Mouse (Mus musculus): ENCODE measurements around the gene Epha3.

Gene Epha3

DNA sequence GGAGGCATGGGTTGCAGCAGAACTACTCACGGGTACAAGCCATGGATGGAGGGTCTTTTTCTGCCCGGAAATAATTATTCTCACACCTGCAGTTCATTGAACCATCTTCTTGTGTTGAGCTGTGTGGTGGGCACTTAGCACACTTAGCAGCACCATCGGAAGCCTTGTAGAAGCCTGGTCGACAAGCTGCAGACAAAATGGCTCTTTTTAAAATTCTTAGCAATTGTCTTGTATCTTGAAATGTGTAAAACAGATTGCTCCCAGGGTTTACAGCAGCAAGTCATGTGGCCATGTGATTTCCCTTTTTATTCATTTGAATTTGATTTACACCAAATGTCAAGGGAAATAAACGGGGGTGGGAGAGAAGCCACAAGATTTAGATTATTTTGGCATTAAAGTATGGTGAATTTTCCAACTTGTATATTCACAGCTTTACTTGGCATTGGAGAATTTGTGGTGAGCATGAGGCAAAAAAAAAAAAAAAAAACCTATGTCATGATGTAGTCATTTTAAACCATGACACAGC, 210.5 kb downstream of the Epha3 start:
- DNase-seq (ENCODE audit: low read depth) = no peak

DNA sequence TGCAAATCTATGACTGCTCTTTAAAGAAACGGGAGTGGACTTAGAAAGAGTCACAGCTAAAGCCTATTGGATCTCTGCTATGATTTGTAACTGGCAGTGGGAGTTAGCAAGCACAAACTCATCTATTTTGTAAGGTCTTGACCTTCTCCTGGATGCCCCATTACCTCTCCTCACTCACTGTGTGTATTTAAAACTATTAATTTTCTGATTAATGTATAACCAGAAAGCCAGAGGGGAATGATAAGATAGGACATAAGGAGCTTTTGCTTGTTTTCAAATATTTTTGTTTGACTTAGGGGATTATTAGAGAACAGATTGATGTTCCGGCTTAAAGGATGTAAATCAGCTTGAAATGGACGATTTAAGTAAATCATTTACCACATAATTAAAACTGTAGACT, 213.2 kb downstream of the Epha3 start:
- DNase-seq (ENCODE audit: low read depth) = no peak

DNA sequence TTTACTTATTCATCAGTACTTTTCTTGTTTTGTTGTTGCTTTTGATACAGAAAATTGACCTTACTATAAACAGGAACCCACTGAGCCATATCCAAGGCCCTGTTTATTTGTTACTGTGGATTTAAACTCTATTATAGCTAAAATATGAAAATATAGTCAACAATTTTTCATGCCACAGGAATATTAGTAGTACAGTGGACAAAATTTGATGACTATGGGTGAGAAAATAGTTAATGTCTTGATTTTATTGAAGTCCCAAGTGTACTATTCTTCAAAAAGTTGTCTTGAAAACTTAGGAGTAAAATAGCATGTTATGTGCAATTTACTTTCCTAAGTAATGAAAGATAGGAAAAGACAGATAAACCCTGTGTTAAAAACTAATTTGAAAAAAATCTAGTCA, 217.4 kb downstream of the Epha3 start:
- DNase-seq (ENCODE audit: low read depth) = no peak

DNA sequence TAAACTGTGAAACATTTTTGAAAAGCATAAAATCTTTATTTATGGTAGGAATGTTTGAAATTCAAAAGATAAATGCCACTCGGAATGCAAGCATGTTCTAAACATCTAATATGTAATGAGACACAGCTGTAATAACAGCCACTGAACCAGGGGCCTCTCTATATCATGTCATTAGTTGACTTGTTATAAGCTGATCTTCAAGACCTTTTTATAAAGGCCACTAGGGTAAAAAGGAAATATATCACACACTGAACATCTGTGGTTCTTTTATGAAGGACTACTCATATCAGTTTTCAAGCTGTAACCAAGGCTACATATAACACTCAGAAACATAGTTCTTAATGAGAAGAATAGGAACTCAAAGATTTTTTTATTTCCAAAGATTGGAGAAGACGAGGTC, 221.3 kb downstream of the Epha3 start:
- no peak for DNase-seq (ENCODE audit: low read depth)

DNA sequence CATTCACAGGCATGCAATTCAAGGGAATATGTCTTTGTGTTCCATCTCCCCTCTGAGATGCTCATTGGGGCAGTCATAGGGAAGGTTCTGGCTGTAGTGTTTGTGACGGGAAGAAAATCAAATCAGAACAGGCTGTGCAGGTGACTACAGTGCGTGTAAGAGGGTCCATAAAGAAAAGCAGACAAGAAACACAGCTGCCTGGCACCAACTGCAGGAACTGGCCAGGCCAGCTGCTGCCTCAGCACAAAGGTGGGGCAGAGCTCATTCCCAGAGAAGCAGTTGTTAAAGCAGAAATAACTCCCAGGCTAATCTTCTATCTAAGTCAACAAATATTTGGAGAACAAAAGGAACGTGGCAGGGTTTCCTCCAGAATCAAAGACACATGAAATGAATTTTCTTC, 222.4 kb downstream of the Epha3 start:
- no peak for DNase-seq (ENCODE audit: low read depth)

DNA sequence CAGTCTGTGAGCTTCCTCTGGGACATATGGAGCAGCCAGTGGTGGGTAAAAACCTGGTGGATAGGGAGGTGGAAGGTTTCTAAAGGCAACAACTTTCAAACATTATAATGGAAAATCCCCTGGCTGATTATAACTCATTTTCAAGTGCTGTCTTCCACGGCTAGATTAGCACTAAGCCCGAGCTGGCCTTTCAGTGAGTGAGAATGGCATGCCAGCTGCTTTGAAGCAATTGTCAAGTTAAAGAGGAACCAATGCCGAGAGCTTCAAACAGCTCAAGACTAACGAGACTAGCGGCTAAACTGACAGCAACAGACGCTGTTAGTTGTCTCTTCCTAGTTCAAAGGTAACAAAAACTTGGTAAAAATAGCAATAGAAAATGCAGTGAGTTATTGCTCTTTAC, 225.3 kb downstream of the Epha3 start:
- DNase-seq (ENCODE audit: low read depth) = no peak

DNA sequence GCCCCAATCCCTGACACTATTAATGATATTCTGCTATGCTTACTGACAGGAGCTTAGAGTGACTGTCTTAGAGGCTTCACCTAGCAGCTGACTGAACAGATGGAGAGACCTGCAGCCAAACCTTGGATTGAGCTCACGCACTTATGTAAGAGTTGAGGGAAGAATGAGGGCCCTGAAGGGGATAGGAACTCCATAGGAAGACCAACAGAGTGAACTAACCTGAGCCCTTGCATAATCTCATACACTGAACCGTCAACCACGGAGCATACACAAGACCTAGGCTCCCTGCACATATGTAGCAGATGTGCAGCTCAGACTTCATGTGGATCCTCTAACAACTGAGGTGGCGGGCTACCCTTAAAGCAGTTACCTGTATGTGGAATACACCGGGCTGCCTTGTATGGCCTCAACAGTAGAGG, 230.2 kb downstream of the Epha3 start:
- no peak for DNase-seq (ENCODE audit: low read depth)

DNA sequence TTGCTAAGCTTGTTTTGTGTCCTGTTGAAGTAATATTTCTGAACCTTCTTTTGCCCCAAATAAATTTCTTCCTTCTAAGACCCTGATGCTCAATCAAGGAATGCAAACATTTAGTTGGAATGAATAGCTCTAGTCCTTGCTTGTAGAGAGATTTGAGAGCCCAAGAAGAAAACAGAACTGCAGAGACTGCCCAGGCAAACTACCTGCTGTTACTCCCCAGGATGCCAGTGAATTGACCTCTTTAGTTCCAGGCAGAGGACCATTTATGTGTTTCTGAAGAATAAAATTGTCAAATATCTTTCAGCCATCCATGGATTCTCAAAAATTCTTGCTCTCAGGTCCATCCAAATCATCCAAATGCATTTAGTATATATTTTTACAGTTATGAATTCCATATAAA, 238.7 kb downstream of the Epha3 start:
- no peak for DNase-seq (ENCODE audit: low read depth)

DNA sequence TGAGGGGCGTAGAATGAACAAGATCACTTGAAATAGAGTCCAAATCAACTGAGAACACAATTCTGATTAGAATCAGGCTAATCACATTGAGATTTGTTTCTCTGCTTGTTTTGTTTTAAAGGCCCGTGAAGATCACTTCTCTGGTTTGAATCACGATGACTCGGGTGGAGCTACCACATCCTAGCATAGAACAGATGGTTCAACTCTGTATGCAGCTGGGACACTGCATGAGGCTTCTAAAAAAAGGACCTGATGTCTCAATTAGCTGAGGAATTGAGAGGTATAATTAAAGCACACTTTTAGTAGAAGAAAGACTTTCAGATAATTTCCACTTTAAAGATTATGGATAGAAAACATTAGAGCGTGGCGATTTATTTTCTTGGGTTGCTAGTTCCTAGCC, 242.1 kb downstream of the Epha3 start:
- DNase-seq (ENCODE audit: low read depth) = no peak

DNA sequence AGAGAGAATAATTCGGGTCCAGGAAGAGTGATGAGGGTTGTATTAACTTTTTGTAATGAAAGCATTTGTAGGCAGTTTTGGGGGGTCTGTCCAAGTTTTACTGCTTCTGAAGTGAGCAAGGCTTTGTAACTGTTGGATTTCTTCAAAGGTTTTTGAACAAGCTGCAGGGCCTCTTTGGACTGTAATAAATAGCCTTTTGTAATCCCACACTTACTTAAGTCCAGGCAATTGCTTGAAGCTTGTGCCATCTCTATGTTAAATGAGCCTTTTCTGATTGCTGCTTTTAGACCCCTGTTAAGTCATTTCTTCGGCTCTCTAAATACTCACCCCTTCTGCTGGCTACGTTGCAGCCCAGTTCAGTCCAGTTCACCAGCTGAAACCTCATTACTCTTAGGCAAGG, 248.6 kb downstream of the Epha3 start:
- no peak for DNase-seq (ENCODE audit: low read depth)

DNA sequence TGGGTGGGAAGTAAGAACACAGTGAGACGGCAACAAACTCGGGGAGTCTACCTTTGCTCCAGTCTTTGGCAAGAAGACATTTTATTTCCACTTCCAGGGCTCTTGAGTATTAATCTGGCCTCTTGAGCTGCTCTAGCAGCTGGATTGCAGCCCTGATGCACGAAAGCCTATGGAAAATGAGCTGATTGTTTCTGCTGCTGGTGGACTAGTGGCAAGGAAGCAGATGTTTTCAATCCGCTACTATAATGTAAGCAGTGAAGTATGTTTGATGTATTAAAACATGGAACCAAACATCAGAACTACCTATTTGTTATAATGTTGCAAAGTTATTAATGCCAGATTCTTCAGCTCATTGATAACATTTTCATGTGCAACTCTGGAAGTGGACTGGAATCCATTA, 251.0 kb downstream of the Epha3 start:
- no peak for DNase-seq (ENCODE audit: low read depth)

DNA sequence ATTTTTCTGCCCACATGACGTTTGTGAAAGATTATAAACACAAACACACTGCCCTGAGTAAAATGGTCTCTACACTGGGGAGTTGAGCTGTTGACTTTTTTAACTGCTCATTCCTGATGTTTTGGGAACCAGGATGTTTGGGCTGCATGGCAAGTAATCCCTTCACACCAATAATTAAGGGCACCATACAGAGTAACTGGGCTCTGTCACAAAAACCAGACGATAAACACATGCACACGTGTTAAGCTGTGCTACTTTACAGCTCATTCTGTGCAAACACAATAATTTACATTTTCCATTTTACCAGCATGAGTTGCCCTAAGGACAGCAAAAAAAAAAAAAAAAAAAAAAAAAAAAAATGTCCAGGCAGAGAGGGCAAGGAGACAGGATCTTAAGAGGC, 263.7 kb downstream of the Epha3 start:
- DNase-seq (ENCODE audit: low read depth) = no peak

DNA sequence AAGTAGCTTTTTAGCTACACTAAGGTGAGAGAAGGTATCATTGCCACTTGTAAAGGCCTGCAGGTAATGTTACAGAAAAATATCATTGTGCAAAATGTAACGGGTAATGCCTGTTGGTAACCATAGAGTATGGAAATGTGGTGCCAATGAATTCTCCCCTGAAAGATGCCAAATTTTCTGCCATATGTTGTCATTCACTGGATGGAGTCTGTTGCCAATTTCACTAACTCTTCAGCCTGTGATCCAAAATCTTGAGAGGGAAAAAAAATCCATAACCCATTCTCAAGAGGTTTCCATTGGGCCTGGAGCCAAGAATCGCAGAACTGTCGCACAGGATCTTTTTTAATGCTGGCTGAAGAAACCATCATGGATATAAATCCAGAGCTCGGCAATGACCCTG, 269.3 kb downstream of the Epha3 start:
- DNase-seq (ENCODE audit: low read depth) = no peak

DNA sequence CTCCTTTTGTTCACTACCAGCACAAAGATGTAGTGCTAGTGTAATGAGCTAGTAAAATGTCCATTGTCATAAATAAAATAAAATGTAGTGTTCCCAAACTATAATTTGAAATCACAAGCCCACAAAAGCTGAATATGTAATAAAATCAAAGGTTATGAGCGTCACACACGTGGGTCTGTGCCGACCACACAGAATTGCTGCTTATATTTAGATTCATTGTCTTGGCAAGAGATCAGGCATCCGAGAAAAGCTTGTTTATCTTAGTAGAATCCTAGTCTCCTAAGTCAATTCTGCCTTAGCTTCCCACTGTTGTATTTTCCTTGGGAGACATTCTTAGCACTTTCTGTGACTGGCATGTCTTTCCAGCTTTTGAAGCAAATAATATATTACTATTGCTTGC, 294.2 kb downstream of the Epha3 start:
- DNase-seq (ENCODE audit: low read depth) = no peak

DNA sequence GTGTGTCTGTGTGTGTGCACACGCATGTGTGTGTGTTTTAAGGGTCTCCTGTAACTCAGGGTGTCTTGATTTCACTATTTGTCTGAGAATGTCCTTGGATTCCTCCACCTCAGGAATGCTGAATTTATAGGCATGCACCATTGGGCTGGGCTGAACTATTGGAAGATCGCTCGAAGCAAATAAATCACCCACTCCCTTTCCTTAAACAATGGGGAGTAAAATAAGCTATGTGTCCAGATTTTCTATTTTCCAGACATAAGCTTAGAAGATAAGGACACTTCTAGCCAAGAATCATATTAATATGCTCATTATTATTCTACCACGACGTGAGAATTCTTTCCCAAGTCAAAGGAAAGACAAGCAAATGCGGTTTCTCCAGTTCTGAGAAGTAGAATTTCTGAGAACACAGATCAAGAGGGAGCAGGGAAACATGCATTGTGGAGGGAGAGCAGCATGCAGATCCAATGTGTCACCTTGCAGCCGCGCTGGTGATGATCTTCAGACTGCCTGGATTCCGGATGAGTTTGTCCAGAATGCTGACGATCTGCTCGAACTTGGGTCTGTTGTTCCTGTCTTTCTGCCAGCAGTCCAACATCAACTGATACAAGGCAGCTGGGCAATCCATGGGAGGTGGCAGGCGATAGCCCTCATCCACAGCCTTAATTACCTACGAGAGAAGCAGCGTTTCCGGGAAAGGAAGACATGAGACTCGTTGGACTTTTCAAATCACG, 297.7 kb downstream of the Epha3 start:
- no peak for DNase-seq (ENCODE audit: low read depth)

DNA sequence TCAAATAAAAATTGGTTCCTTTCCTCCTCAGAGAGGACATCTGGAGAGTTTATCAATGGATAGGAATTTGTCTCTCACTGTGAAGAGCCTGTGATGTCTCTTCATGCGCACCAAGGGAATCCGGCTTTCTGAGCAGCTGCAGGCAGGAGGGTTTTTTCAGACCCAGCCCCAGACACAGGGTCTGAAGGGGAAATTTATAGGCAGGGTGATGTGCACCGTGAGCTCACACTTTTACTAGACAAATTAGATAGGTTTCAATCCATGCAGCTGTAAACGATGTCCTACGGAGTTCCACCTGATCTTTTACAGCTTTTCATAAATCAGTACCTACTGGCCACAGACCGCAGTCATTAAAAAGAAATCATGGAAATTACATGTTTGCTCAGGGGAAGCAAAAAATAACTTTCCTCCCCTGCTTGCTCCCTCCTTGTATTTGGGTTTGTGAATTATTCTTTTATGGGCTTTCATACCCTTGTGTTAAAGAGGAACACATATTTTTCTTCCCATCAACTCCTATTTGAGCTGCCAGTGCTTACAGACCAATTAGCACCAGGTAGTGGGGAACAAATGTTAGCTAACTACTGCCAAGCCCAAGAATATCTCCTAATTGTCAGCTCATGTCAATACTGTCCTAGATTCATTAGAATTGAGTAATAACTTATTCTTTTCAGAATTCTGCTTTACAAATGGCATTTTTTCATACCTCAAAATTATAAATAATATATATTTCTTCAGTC, 307.4 kb downstream of the Epha3 start:
- DNase-seq (ENCODE audit: low read depth) = no peak

DNA sequence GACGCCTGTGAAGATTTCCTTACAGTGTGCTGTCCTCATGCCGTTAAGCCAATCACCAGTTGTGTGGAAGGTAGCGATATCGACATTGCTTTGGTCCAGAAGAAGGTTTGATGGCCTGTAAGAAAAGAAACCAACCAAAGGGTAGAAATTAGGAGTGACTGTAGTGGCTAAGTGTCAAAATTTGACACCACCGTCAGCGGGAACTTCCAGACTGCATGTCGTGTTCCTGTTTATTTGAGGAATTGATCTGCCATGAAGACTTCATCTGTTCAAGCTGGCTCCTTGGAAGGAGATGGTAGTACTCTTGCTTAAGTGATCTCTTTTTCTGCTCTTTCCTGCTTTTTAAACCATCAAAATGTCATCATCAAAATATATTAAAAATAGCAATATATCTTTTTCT, 311.4 kb downstream of the Epha3 start:
- DNase-seq (ENCODE audit: low read depth) = no peak

DNA sequence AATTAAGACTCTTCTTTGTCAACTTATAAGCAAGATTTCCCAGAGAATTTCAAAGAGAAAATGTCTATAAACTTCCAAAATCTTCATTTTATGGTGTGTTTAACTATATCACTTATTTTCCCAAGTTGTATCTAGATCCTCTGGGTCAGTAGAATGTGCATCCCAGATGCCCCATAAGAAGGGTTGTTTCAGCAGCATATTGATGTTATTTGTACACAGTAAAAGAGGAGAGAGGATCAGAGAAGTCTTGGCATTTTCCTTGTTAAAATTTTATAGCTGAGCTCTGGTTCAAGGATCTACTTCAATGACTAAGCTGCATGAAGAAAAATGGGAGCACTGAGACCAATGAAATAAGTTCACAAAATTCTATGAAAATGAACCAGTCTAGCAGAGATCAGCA, 324.5 kb downstream of the Epha3 start:
- DNase-seq (ENCODE audit: low read depth) = no peak

DNA sequence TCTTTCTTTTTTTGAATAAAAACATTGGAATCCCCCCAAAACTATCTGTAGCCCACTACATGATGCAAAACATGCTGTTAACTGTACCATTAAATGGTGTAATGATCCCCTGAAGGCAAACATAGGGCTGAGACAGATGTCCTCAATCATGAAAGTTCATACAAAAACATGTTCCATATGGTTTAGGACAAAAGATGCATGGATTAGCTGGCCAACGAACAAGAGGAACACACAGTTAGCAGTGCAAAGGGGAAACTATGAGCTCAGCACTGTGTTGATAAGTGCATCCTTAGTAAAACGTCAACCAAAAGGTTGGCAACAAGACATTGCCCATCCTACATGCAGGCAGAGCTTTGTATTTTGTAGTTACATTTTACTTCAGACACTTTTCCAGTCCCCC, 335.2 kb downstream of the Epha3 start:
- DNase-seq (ENCODE audit: low read depth) = no peak

DNA sequence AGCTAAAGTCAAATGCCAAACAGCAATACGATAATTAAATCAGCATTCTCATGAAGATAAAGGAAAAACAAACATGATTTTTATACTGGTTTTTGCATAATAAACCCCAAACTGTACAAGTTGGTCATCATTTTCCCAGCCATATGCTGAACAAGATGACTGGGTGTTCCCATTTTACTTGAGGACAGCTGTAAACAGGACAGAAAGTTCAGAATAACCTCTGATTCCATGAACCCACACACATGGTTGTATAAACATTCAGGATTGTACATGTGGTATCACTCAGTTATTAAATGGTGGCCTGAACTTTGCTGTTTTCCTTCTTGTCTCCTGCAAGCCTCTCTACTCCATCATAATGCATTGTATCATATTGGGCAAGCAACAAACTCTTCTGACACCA, 346.3 kb downstream of the Epha3 start:
- no peak for DNase-seq (ENCODE audit: low read depth)

DNA sequence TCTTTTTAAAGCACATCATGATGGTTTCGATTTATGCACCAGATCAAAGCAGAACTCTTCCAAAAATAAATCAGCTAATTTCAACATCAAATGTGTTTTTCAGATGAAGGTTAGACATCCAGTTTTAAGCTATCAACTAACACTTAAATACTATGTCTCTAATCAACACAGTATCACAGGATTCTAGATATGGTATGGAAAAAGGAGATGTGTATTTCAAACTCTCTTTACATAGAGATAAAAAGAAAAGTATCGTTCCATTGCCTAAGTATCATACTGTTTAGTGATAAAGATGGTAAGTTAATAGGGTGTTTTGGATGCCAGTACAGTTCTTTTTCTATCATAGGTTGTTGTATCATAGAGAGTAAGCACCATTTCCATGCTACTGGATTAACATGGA, 353.9 kb downstream of the Epha3 start:
- no peak for DNase-seq (ENCODE audit: low read depth)

DNA sequence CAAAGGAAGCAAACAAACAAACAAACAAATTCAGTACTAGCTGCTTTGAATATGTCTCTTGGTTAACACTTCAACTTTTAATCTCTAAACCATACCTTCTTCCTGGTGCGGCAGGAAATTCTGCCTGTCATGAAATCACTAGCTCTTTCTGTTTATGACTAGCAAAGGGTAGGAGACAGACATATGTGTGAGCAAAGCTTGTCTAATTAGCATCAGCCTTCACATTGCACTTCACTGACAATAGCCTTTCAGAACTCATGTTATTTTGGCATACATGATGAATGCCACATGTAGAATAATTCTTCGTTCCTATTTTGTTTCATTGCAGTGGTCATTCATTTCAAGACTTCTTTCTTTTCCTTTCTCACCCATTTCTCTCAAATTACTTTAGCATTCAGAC, 357.5 kb downstream of the Epha3 start:
- no peak for DNase-seq (ENCODE audit: low read depth)

DNA sequence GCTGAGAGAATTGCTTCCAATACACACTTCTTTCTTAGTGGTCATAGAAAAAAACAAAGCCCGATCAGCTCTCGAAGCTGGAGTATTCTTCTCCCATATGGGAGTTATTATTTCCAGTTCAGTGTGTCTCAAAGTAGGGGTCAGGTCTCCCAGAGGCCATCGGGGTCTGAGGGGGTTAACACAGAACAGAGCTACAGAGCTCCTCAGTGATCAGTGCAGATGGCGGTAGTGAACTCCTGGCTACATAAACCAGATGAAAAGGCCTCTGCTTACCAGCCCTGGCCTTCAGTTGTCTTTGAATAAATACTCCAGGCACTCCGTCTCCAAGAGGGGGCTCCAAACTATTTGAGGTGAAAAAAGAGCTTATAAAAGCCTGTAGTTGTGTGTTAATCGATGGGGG, 362.5 kb downstream of the Epha3 start:
- DNase-seq (ENCODE audit: low read depth) = no peak

DNA sequence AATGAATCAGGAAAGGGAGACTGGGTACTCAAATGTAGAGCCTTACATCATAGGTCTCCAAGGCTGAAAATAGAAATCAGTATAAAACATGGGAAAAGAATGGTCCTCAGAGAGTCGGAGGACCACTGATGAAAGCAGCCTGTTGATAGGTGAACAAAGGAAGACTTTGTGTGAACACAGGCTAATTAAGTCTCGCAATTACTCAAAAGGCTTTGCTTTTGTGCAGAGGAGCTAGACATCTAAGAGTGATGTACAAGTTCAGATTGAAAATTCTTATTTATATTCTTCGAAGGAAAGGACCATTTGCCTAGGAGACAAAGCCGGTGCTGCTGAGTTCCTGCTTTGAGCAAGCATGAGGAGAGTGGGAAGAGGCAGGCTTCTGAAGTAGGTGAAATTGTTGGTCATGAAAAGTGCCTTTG, 363.0 kb downstream of the Epha3 start:
- no peak for DNase-seq (ENCODE audit: low read depth)

Measured in c-Kit-positive CD71-negative TER-119-negative erythroid progenitor cells, embryonic 14.5 days (primary cell).